Mouse (Mus musculus): ENCODE measurements at regions not wholly inside any gene's neighbourhood (a gene's known extent, or its start where the extent isn't known, plus 50 kb on each side); places are given as distances from the start of the nearest gene placed in this dataset.

- Histone ChIP-seq H3K4me1 (ENCODE audit: control insufficient read depth, insufficient read depth, low read length) (no peaks in the 10 kb centered on the region), H3K36me3 (ENCODE audit: control insufficient read depth, insufficient read depth, low read length) (no peaks in the 10 kb centered on the region), H3K27me3 (ENCODE audit: control insufficient read depth, insufficient read depth, low read length) (no peaks in the 10 kb centered on the region), H3K9ac (ENCODE audit: low read depth, low read length) (no peak overlapping the region), H3K4me3 (ENCODE audit: low read depth, low read length) (no peak overlapping the region), H3K4me2 (no peak overlapping the region), H3K9me3 (replicated peaks; ENCODE audit: control insufficient read depth, low read length) (no peaks in the 10 kb centered on the region), H3K27ac (ENCODE audit: low read depth, low read length) (no peak overlapping the region)
- no peak for ATAC-seq (replicated peaks; ENCODE audit: insufficient number of reproducible peaks, low FRiP score, low TSS enrichment)
- 29% methylated on average over 9 of the region's 9 CpGs for WGBS (ENCODE audit: insufficient replicate concordance)
Measured at GRCm38 (mm10) chr15:7459992-7460820, 62.0 kb upstream of the Egflam start.

DNA sequence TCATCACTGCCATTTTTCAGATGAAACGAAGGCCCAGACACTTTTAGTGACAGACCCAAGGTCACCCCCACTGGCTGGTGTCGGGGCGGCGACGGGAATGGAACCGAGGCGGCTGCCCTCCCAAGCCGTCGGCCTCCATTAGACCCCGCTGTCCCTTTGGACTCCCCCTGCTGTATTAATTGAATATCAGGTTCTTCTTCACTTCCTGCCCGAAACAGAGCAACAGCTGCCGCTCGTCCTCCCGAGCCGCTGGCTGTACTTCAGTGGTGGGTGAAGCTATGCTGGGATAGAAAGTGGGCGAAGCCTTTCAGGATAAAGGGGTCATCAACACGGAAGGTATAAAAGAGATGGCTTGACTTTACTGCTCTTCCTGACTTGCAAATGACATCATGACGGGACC is 64.4 kb upstream of the Egflam start:
- Histone ChIP-seq H3K4me3 (ENCODE audit: low read depth, low read length) (no peak overlapping the region), H3K9ac (ENCODE audit: low read depth, low read length) (no peak overlapping the region), H3K4me2 (no peak overlapping the region), H3K9me3 (replicated peaks; ENCODE audit: control insufficient read depth, low read length) (no peaks in the 10 kb centered on the region), H3K36me3 (ENCODE audit: control insufficient read depth, insufficient read depth, low read length) (no peaks in the 10 kb centered on the region), H3K27ac (ENCODE audit: low read depth, low read length) (no peak overlapping the region), H3K4me1 (ENCODE audit: control insufficient read depth, insufficient read depth, low read length) (no peaks in the 10 kb centered on the region), H3K27me3 (ENCODE audit: control insufficient read depth, insufficient read depth, low read length) (no peaks in the 10 kb centered on the region)
- no peak for ATAC-seq (replicated peaks; ENCODE audit: insufficient number of reproducible peaks, low FRiP score, low TSS enrichment)
- 73% methylated on average over 18 of the region's 18 CpGs for WGBS (ENCODE audit: insufficient replicate concordance)

- H3K9ac ChIP-seq (ENCODE audit: low read depth, low read length), result no peak overlapping the region
- ATAC-seq (replicated peaks; ENCODE audit: insufficient number of reproducible peaks, low FRiP score, low TSS enrichment), result no peak
- 69% methylated on average over 15 of the region's 15 CpGs for WGBS (ENCODE audit: insufficient replicate concordance)
Measured at GRCm38 (mm10) chr15:7463444-7464350, 65.5 kb upstream of the Egflam start.

DNA sequence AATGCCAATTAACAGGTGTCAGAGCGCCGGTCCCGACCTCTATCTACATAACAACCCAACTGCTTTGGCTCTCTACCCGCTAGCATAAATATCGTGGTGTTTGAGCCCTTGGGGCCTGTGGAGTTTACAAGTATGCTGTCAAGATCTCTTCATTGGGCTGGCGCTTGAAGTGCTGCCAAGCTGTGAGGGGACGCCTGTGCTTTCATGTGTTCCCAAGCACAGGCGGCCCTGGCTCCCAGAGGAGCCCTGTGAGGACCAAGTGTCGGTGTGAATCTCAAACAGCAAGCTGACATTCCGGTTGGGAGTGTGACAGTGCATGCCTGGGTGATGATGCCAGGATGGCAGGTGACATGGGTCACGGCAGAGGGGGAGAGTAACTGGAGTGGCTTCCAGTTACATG is 82.0 kb upstream of the Egflam start:
- 0 out of 2 replicates have a peak, but pooled peaks have one; percentile 49 for ATAC-seq (replicated peaks; ENCODE audit: insufficient number of reproducible peaks, low FRiP score, low TSS enrichment)
- Histone ChIP-seq H3K36me3 (ENCODE audit: control insufficient read depth, insufficient read depth, low read length) (no peaks in the 10 kb centered on the region), H3K4me3 (ENCODE audit: low read depth, low read length) (no peak overlapping the region), H3K27ac (ENCODE audit: low read depth, low read length) (no peak overlapping the region), H3K9ac (ENCODE audit: low read depth, low read length) (no peak overlapping the region), H3K4me1 (ENCODE audit: control insufficient read depth, insufficient read depth, low read length) (peaks cover 5% of the 10 kb centered on the region; the same call in 1 of the 2 replicates), H3K27me3 (ENCODE audit: control insufficient read depth, insufficient read depth, low read length) (peaks cover 11% of the 10 kb centered on the region), H3K4me2 (peak overlapping the region; percentile 38), H3K9me3 (replicated peaks; ENCODE audit: control insufficient read depth, low read length) (no peaks in the 10 kb centered on the region)
- 8% methylated on average over 11 of the region's 11 CpGs for WGBS (ENCODE audit: insufficient replicate concordance)

More at GRCm38 (mm10) chr15:7463444-7464350, 65.5 kb upstream of the Egflam start:
- Histone ChIP-seq H3K4me2 (no peak overlapping the region), H3K36me3 (ENCODE audit: control insufficient read depth, insufficient read depth, low read length) (no peaks in the 10 kb centered on the region), H3K4me3 (ENCODE audit: low read depth, low read length) (no peak overlapping the region), H3K27ac (ENCODE audit: low read depth, low read length) (no peak overlapping the region), H3K4me1 (ENCODE audit: control insufficient read depth, insufficient read depth, low read length) (no peaks in the 10 kb centered on the region), H3K27me3 (ENCODE audit: control insufficient read depth, insufficient read depth, low read length) (no peaks in the 10 kb centered on the region), H3K9me3 (replicated peaks; ENCODE audit: control insufficient read depth, low read length) (no peaks in the 10 kb centered on the region)

- 0 out of 2 replicates have a peak overlapping the region, but pooled peaks have one; percentile 38 for H3K4me2 ChIP-seq
- peaks cover 5% of the 10 kb centered on the region; the same call in 1 of the 2 replicates for H3K4me1 ChIP-seq (ENCODE audit: control insufficient read depth, insufficient read depth, low read length)
- peaks cover 11% of the 10 kb centered on the region for H3K27me3 ChIP-seq (ENCODE audit: control insufficient read depth, insufficient read depth, low read length)
- H3K27ac ChIP-seq (ENCODE audit: low read depth, low read length), result no peak overlapping the region
- WGBS (ENCODE audit: insufficient replicate concordance), result 26% methylated on average over 5 of the region's 5 CpGs
- no peak overlapping the region for H3K9ac ChIP-seq (ENCODE audit: low read depth, low read length)
- ATAC-seq (replicated peaks; ENCODE audit: insufficient number of reproducible peaks, low FRiP score, low TSS enrichment), result no peak
- no peak overlapping the region for H3K4me3 ChIP-seq (ENCODE audit: low read depth, low read length)
- H3K9me3 ChIP-seq (replicated peaks; ENCODE audit: control insufficient read depth, low read length), result no peaks in the 10 kb centered on the region
- no peaks in the 10 kb centered on the region for H3K36me3 ChIP-seq (ENCODE audit: control insufficient read depth, insufficient read depth, low read length)
Measured at GRCm38 (mm10) chr15:7480792-7481210, 82.6 kb upstream of the Egflam start.

GRCm38 (mm10) chr15:7483686-7484085 is 85.5 kb upstream of the Egflam start:
- Histone ChIP-seq H3K9ac (ENCODE audit: low read depth, low read length) (no peak overlapping the region), H3K36me3 (ENCODE audit: control insufficient read depth, insufficient read depth, low read length) (no peaks in the 10 kb centered on the region), H3K4me3 (ENCODE audit: low read depth, low read length) (no peak overlapping the region), H3K27ac (ENCODE audit: low read depth, low read length) (no peak overlapping the region), H3K27me3 (ENCODE audit: control insufficient read depth, insufficient read depth, low read length) (peaks cover 8% of the 10 kb centered on the region), H3K4me1 (ENCODE audit: control insufficient read depth, insufficient read depth, low read length) (peaks cover 5% of the 10 kb centered on the region; the same call in 1 of the 2 replicates), H3K9me3 (replicated peaks; ENCODE audit: control insufficient read depth, low read length) (no peaks in the 10 kb centered on the region), H3K4me2 (no peak overlapping the region)
- 53% methylated on average over 5 of the region's 5 CpGs for WGBS (ENCODE audit: insufficient replicate concordance)
- no peak for ATAC-seq (replicated peaks; ENCODE audit: insufficient number of reproducible peaks, low FRiP score, low TSS enrichment)

GRCm38 (mm10) chr15:7491091-7491490 is 92.9 kb upstream of the Egflam start:
- WGBS (ENCODE audit: insufficient replicate concordance), result 86% methylated on average over 7 of the region's 7 CpGs

GRCm38 (mm10) chr15:7493126-7493669 is 95.0 kb upstream of the Egflam start:
- H3K4me3 ChIP-seq (ENCODE audit: low read depth, low read length), result no peak overlapping the region

More at GRCm38 (mm10) chr15:7491091-7491490, 92.9 kb upstream of the Egflam start:
- H3K9me3 ChIP-seq (replicated peaks; ENCODE audit: control insufficient read depth, low read length), result no peaks in the 10 kb centered on the region
- H3K36me3 ChIP-seq (ENCODE audit: control insufficient read depth, insufficient read depth, low read length), result no peaks in the 10 kb centered on the region
- no peaks in the 10 kb centered on the region for H3K4me1 ChIP-seq (ENCODE audit: control insufficient read depth, insufficient read depth, low read length)
- no peak for ATAC-seq (replicated peaks; ENCODE audit: insufficient number of reproducible peaks, low FRiP score, low TSS enrichment)
- no peak overlapping the region for H3K4me3 ChIP-seq (ENCODE audit: low read depth, low read length)
- H3K27ac ChIP-seq (ENCODE audit: low read depth, low read length), result no peak overlapping the region
- H3K27me3 ChIP-seq (ENCODE audit: control insufficient read depth, insufficient read depth, low read length), result no peaks in the 10 kb centered on the region
- no peak overlapping the region for H3K4me2 ChIP-seq
- H3K9ac ChIP-seq (ENCODE audit: low read depth, low read length), result no peak overlapping the region

More at GRCm38 (mm10) chr15:7493126-7493669, 95.0 kb upstream of the Egflam start:
- Histone ChIP-seq H3K36me3 (ENCODE audit: control insufficient read depth, insufficient read depth, low read length) (no peaks in the 10 kb centered on the region), H3K4me2 (no peak overlapping the region), H3K4me1 (ENCODE audit: control insufficient read depth, insufficient read depth, low read length) (no peaks in the 10 kb centered on the region), H3K27ac (ENCODE audit: low read depth, low read length) (no peak overlapping the region), H3K9ac (ENCODE audit: low read depth, low read length) (no peak overlapping the region), H3K27me3 (ENCODE audit: control insufficient read depth, insufficient read depth, low read length) (no peaks in the 10 kb centered on the region), H3K9me3 (replicated peaks; ENCODE audit: control insufficient read depth, low read length) (no peaks in the 10 kb centered on the region)
- no peak for ATAC-seq (replicated peaks; ENCODE audit: insufficient number of reproducible peaks, low FRiP score, low TSS enrichment)
- 63% methylated on average over 10 of the region's 10 CpGs for WGBS (ENCODE audit: insufficient replicate concordance)
